Mouse (Mus musculus) retina, postnatal 7 days (tissue): ENCODE results near the gene Olfr552.
A peak's percentile ranks its signal among the peaks of the same experiment; 100 is the strongest.
"Not testable (repeated sequence)": the region's sequence is repeated elsewhere in the genome, so short reads cannot be mapped to it uniquely, and the experiment has no call there.

Experiments
- DNase-seq: peaks from one replicate; pipeline ENCODE4 v3.0.0-alpha.2; 2012; ENCODE audit warnings: low read depth, low spot score

Olfr552 gene

DNA sequence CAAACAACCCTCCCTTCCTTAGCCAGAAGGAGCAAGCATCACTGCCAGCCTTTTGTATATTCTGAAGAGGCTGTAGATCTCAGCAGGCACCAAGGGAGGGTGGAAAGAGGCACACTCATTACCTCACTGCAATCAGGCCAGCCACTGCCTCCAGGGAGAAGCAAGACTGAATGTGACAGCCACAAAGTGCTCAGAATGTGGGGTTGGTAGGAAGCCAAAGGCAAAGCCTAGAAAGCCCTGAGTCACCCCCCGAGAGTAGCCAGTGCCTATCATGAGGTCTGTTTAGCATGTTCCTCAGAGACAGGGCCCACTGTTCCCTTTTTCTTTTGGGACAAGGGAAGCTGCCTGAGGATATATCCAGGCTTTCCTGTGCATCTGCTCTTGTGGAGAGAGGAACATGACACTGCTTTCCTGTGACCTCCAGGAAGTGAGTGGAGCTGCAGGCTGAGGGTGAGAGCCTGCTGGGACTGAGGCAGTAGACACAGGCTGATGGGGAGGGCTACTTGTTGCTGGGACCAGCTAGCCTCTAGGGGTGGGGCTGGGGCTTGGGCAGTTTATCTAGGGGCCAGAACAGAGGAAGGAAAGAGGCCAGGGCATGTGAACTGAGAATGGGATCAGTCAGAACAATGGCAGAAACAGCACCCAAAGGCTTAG is at the start of gene Olfr552:
Olfr552 (plus strand) TSS at position 393 of the 654 bp plus-strand sequence.
- DNase-seq, result no peak

DNA sequence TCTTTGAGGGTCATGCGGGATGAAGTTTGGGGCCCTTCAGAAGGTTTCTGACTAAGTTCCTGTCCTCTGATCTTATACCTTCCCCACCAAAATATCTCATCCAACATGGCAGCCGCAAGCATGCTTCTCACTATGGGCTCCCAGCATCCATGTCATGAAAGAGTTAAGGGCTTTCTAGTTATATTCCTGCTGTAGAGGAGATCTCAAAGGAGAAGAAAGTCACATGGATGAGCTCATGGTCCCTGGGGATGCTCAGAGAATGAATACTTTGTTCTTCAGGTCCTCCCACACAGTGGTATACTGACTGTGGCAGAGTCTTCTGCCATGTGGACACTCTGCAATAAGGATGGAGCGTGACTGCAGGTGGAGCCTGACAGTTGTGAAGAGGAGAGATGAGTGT is 48.0 kb upstream of the Olfr552 start, which contains the start of gene Olfr549:
Olfr549 (plus strand) TSS at position 301 of the 400 bp plus-strand sequence.
- DNase-seq, result no peak

DNA sequence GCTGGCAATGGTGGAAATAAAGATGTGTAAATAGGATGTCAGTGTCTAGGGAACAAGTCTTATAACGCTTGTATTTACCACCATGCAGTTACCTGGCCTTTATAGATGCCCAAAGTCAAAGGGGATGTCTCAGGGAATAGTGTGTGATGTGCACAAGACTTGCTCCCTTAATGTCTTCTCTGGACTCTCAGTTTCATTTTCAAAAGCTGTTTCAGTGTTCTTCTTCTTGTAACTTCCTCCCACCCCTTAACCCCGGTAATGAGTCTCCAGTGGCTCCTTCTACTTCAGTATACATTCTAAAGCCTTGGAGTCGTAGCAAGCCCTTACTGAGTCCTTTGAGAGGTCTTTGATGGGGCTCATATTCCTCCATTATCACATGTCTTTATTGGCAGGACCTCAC is 44.3 kb upstream of the Olfr552 start:
- no peak for DNase-seq

DNA sequence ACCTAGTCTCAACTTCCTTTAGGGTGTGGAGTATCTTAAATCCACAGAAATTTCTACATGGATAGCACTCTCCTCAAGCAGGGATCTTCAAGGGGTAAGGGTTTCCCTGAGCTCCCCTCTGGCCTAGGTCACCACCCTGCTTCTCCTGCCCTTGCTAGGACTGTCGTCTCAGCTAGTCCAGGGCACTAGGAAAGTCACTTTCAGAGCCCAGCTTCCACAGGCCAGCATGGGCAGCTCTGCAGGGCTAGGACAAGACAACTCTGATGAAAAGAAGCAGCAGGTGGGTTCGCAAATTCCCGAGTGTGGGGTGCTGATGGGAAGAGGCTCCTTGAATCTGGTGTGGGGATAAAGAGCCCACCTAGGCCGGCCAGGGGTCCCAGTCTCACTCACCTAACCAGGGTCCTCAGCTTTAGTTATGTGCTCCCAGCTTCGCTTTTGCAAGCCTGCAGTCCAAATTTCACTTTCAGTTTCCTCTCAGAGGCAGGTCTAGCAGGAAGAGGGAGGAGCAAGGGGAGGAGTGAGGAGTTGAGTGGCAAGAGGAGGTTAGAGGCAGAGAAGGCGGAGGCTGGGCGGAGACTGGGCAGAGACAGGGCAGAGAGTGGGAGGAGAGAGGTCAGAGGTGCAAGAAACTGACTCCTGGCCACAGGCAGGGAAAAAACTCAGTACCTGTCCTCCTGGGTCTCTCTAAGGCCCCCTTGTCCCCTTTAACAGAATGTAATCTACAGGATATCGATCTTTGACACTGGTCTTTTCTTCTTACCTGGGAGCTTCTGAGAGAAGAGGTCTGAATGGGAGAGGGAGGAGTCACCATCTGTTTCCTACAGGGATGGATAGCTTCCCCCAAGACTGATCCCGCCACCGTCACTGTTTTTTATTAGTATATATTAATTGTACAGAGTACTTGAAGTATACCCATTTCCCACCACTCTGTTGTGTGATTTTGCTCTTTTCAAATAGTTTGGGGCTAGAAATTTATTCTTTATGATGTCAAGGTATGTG is 32.3 kb upstream of the Olfr552 start, which contains the start of gene Trim21:
Trim21 (minus strand) TSS at position 488 of the 999 bp plus-strand sequence.
- peak; percentile 17 for DNase-seq

DNA sequence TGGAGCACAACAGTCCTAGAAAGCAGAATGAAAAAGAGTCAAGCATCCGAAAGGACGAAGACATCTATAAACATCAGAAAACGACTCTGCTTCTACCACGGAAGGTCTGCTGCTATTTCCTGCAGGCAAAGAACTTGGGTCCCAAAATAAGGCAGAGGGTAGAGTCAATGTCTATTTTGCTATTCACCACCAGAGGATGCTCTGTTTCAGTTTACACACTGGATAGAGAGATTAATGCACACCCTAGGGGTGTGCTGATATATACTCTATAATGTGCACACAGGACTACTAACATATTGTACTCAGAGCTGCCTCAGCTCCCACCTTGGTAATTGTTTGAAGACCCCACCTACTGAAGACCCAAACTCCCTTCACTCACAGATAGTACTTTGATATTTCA is 31.4 kb upstream of the Olfr552 start:
- DNase-seq, result no peak

DNA sequence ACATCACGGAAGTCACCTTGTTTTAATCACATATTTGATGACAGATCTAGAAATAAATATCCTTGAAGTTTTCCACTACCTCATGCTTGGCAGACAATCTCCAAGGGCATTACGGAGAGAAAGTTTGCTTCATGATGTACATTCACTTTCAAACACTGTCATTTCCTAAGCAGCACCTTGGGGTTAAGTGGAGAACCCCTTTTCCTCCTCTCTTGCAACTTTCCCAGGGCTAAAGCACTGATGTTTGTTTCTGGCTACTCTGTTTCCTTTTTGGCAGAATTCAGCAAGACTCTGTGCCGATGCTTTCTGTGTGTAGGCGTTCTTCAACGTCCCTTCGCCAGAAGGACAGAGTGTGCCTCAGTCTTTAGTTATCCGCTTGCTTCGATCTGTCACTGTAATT is 26.4 kb upstream of the Olfr552 start, which contains the start of gene Olfr550:
Olfr550 (plus strand) TSS at position 301 of the 400 bp plus-strand sequence.
- DNase-seq, result no peak

DNA sequence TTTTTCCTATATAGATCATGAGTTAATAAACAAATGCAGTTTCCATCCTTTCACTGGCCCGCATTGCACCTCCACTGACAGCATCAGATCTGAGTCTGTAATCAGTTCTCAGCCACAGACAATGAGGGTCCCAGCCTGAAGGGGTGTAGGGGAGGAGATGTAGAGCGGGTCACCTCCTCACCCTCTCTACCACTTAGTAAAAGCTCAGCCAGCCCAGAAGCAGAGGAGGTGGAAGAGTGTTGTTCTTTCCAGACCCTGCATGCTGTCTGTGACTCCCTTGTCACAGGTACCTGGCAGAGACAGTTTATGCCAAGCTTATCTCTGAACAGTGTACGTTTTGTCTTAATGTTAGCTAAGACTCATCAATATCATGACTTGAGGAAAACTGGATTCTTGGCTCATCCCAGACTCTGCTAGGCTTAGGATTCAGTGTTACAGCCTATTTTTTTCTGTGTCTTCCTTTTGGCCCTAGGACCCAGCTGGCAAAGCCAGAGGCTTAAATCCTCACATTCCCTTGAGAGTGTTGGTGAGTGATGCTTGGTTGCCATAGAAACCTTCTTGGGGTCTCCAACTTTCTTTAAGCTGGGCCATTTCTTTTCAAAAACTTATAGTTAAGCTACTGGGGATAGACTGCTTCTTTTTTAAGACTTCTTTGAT is 24.3 kb upstream of the Olfr552 start:
- DNase-seq, result no peak

DNA sequence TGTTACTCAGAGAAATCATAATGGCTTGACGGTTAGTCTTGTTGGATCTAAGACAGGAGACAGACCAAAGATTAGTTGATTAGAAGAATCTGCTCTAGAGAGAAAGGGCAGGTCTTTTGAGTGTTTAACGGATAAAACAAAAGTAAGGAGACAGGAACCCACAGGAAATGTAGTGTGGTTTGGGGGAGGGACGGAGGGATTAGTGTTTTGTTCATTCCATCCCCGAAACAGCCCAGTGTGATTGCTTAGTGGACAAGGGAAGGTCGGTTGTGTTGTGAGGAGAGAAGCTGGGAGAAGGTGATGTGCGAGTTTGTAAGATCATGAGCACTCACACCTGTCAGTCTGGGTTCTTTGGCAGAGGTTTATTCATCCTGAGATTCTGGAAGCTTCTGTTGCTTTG is 21.6 kb upstream of the Olfr552 start:
- no peak for DNase-seq

DNA sequence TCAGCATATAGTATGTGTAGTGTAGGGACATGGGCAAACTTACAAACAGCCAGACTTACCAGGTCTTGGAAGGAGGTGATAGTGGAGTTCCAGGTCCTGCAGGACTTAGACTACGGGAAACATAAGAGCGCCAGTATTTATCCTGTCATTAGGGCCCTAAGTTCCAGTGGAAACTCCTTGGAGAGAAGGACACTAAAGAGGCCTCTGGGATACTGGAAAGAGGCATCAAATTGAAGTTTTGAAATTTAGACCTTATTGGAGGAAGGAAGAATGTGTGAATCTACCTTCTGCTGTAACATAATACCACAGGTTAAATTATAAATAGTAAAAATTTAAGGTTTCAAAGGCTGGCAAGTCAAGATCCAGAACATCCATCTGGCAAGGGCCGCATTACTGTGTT is 5.8 kb upstream of the Olfr552 start, which contains the start of gene Olfr551:
Olfr551 (minus strand) TSS at position 101 of the 400 bp plus-strand sequence.
- no peak for DNase-seq

DNA sequence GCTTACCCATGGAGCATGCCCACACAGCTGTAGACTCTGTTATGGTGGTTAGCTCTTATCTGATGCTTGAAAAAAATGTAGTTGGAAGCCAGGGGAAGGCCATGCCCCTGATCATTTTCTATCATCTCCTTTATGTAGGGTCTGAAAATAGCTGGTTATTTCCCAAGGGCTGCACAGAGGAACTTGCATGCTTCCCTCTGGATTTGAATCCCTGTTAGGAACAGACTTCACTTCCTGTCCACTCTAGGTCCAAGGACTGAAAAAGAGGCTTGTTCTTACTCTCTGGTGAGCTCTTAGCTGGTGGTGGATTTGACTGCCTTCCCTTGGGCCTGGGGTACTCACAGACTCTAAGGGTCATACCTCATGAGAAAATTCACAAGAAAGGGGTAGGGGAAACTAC is 20.5 kb downstream of the Olfr552 start, which contains the start of gene Olfr553:
Olfr553 (minus strand) TSS at position 101 of the 400 bp plus-strand sequence.
- no peak for DNase-seq

DNA sequence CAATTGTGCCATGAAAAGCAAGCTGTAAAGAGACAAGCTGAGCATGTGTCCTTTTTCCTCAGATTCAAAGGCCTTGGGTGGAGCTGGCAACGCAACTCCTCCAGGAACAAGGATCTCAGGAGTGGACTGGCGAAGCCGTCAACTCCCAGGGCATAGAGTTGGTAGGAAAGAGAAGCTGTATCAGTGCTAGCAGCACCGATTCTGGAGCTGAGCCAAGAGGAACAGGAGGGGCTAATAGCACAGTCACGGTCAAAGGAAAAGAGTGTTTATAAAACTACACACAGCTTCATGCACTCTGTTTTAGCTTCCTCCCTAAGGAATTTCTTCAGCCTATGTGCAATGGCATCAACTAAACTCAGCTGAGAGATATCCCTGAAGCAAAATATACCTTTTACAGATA is 22.0 kb downstream of the Olfr552 start:
- no peak for DNase-seq

DNA sequence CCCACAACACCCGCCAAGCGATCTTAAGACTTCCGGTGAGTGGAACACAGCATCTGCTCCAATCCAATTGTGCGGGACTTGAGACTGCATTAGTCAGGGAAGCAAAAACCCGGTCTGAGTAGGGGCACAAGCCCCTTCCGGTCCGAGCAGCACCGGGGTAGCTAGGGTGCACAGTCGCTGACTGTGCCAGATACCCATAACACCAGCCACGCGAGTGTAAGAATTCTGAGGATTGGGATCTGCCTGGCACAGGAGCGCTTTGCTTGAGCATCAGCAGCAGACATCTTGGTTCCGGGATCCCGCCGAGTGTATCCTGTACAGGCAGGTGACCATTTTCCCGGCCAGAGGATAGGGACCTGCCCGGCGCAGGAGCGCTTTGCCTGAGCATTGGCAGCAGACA is 22.8 kb downstream of the Olfr552 start:
- not testable (repeated sequence) for DNase-seq

DNA sequence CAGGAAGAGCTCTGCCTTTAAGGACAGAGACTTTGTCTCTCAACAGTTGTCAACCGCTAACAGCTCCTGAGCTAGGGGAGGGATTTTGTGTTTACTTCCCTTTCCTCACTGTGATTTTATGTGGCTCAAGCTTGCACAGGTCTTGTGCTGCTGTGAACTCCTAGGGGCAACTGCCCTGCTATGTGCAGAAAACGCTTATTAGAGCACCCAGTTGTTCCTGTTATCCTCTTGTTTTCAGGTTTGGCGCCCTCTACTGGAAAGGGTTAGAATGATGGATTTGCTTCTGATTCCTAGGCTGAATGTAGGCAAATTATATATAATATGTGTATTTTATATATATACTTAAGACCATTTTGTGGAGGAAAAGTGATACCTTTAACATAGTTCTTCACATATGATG is 39.1 kb downstream of the Olfr552 start:
- peak; percentile 1 for DNase-seq

DNA sequence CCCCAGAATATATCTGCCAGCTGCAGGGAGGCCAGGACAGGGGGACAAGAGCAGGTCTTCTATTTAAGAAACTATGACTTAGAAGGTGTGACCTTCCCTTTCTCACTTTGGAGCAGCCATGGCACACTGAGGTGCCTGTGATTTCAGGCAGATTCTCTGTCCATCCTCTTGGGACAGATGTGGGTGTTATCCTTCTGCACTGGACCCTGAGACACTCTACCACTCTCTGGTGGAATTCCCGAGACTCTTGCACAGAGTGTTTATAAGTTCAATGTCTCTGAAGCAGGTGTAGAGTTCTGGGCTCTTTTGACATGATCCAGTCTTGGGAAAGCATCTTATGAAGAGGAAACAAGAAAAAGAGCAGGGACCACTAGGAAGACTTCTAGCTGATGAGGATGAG is 40.6 kb downstream of the Olfr552 start, which contains the start of gene Olfr554:
Olfr554 (plus strand) TSS at position 301 of the 400 bp plus-strand sequence.
- DNase-seq, result no peak

DNA sequence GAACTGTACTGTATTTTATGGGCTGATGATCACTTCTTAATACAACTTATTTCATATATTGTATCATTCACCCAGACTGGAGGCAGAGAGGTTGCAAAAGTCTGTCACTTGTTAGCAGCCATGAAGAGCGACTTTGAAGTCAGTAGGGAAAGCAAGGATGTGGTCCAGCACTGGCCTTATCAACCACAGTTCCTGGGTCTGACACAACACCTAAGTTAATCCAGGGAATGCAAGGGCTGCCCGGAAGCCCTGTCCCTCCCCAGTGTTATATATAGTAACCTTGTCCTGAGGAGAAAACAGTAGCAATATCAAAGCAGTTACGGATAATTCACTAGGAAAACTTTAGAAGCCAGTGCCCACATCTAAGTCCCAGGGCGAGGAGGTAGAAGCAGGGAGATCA is 47.4 kb downstream of the Olfr552 start:
- not testable (repeated sequence) for DNase-seq
